Mouse (Mus musculus): ENCODE measurements around the gene Gpr45. TPM values are rescaled to one million over a fixed set of nuclear protein-coding genes. Genes with fewer than 3 reads are reported as not detected.

Gene Gpr45
- polyA plus RNA-seq, 1 experiment from 2014 or later, result 9.3 TPM

Small RNA genes lying within 50 kb of the gene (microRNA-seq; reads per million reads assigned to microRNA genes)
- gene Gm24001, result not detected

Other genes starting within 250 kb of the Gpr45 start
- gene Mrps9, start 101.6 kb upstream of the Gpr45 start, polyA plus RNA-seq (2014; fragmentation: Nextera tagmentation; extraction: Ambion mirVana), result 49.7 and 54.6 TPM in 2 replicates
- gene Tgfbrap1, start 145.8 kb downstream of the Gpr45 start, polyA plus RNA-seq (2014; fragmentation: Nextera tagmentation; extraction: Ambion mirVana), result 14.5 and 15.0 TPM in 2 replicates
- gene AI597479, start 145.8 kb downstream of the Gpr45 start, polyA plus RNA-seq (2014; fragmentation: Nextera tagmentation; extraction: Ambion mirVana), result 26.8 and 28.5 TPM in 2 replicates
- gene Fhl2, start 244.1 kb downstream of the Gpr45 start, polyA plus RNA-seq (2014; fragmentation: Nextera tagmentation; extraction: Ambion mirVana), result 97.4 and 105 TPM in 2 replicates

Data from stomach, embryonic 14.5 days (tissue).